Mouse (Mus musculus): Measurements from ENCODE around the gene Cyp4a12a.
"Not testable (repeated sequence)": the region's sequence is repeated elsewhere in the genome, so short reads cannot be mapped to it uniquely, and the experiment has no call there.

Gene Cyp4a12a

GRCm38 (mm10) chr4:115298746-115299145 lies at the start of gene Cyp4a12a:
TSS of gene Cyp4a12a (plus strand) at chr4:115299046.
- DNase-seq (ENCODE audit: low read depth, low spot score), result not testable (repeated sequence)

DNA sequence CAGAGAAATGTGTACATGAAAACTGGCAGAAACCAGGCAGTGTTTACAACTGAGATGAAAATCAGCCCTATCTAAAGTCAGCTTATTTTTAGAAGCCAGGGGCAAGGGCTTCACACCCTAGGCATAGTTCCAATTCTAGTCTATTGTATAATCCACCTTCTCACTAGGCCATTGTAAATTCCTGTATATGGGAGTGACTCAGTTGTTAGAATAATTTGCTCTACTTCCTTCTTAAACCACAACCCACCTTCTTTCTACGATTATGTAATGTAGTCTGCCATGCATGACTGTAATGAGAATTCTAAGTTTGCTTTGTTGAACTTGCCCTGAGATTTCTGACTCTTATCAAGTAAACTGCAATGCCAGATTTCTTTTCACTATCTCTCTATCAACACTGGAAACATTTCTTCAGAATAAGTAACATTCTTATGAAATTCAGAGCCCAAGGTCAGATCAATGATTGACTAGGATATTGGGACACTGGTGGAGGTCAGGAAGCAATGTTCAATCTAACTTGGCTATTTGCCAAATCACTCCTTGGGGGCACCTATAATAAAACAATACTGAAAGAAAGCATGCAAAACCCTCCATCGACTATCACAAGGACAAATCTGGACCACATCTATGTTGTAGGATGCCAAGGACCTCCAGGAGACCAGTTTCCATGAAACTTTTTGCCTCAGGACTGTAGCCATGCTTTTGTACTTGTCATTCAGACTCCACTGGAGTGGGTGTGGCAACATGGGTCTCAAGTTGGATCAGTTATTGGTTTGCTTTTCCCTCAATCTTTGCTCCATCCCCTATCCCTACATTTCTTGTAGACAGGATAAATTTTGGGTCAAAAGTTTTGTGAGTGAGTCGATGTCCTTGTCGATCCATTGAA lies 33.9 kb upstream of the Cyp4a12a start:
- not testable (repeated sequence) for DNase-seq (ENCODE audit: low read depth, low spot score)

- DNase-seq (ENCODE audit: low read depth, low spot score), result not testable (repeated sequence)
Observed at GRCm38 (mm10) chr4:115278215-115278982, 20.4 kb upstream of the Cyp4a12a start.

GRCm38 (mm10) chr4:115280342-115280741 lies 18.5 kb upstream of the Cyp4a12a start:
- DNase-seq (ENCODE audit: low read depth, low spot score), result no peak

GRCm38 (mm10) chr4:115280779-115281178 lies 18.1 kb upstream of the Cyp4a12a start:
- not testable (repeated sequence) for DNase-seq (ENCODE audit: low read depth, low spot score)

GRCm38 (mm10) chr4:115281231-115281767 lies 17.5 kb upstream of the Cyp4a12a start:
- DNase-seq (ENCODE audit: low read depth, low spot score), result not testable (repeated sequence)

DNA sequence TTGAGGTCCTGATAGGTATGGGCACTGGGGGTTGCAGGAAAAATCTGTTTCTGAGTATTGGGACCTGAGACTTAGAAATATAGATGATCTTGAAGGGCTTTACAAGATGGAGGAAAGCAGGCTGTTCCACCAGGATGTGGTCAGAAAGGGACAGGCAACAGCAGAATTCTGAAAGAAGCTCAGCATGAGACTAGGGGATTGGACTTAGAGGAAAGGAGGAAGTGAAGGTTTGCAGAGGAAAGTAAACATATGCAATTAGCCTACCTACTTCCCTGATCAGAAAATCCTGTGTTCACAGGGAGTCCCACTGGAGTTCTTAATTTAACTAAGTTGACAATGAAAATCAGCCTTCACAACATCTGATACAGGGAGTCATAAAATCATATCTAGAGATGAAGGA lies 26.9 kb downstream of the Cyp4a12a start:
- DNase-seq (ENCODE audit: low read depth, low spot score), result not testable (repeated sequence)

DNA sequence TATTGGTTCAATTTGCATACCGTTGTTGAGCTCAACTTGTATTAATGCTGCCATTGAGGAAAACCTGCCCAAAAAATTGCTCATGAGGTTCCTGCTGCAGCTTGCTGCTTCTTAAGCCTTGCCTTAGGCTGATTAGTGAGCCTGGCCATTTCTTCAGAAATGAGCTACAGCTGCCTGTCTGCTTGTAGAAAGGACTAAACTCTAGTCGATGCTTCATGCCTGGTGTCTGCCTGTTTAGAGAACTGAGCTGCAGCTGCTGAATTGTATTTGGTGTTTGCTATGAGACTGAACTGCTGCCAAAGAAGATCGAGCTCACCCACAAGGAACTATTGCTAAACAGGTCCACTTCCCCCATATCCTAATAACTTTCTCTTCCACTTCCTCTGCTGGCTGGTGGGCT lies 66.8 kb downstream of the Cyp4a12a start:
- DNase-seq (ENCODE audit: low read depth, low spot score), result not testable (repeated sequence)

- not testable (repeated sequence) for DNase-seq (ENCODE audit: low read depth, low spot score)
Observed at GRCm38 (mm10) chr4:115368067-115368466, 69.2 kb downstream of the Cyp4a12a start.

Measured in c-Kit-negative CD71-positive TER-119-positive erythroid progenitor cells, embryonic 14.5 days (primary cell).